Mouse (Mus musculus): ENCODE results near the gene Zxdc.

The Zxdc gene

GRCm38 (mm10) chr6:90374647-90375046 lies 5.4 kb downstream of the Zxdc start:
- DNase-seq (ENCODE audit: low read depth, low spot score), result no peak

DNA sequence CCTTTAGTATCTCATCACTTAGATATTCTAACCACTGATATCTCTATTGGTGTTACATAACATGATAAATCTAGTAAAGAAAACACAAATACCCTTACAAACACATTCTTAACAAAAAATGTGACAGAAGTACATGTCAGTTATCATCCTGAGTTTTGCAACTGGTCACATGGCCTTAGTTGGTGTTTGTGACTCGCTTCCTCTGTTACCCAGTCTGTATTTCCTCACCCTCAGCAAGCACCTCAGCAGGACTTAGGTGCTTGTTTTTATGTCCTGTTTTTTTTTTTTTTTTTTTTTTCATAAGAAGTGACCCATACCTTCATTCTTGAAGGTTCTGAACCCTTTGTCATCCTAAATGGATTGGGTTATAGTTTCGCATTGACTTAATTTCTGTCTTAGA lies 8.4 kb downstream of the Zxdc start:
- DNase-seq (ENCODE audit: low read depth, low spot score), result no peak

GRCm38 (mm10) chr6:90381465-90381864 lies 12.2 kb downstream of the Zxdc start:
- DNase-seq (ENCODE audit: low read depth, low spot score), result no peak

DNA sequence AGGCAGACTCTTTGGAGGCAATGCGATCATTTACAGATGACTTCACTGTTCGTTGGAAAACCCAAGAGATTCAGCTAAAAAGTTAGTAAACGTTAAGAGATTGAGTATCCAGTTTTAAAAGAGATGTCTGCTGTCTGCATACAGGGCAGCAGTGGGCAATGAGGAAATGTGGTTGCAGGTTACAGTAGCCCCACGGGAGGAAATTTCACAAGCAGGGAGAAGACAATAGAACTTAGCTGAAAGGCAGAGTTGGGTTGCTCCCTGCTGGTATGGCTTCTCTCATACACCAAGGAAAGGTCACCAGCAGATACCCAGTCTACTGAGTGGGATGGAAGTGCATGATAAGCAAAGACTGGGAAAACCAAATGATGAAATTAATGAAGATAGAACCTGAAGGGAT lies 21.3 kb downstream of the Zxdc start:
- DNase-seq (ENCODE audit: low read depth, low spot score), result no peak

GRCm38 (mm10) chr6:90393948-90394347 lies 24.7 kb downstream of the Zxdc start:
- DNase-seq (ENCODE audit: low read depth, low spot score), result no peak

DNA sequence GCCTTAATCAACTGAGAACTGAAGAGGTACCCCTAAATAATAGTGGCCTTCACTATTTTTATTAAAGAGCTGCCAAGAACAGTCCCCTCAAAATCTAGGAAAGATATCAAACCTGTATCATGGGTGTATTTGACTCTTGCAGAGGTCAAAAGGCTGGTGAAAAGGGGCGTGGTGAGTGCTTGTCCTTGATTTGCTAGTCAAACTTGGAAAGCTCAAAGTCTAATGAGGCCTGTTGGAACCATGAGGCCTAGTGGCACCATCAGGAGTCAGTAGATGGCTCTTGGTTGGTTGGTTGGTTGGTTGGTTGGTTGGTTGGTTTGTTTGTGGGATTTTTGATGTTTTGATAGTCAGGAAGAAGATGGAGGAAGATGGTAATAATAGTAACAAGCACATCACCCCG lies 26.5 kb downstream of the Zxdc start:
- DNase-seq (ENCODE audit: low read depth, low spot score), result no peak

DNA sequence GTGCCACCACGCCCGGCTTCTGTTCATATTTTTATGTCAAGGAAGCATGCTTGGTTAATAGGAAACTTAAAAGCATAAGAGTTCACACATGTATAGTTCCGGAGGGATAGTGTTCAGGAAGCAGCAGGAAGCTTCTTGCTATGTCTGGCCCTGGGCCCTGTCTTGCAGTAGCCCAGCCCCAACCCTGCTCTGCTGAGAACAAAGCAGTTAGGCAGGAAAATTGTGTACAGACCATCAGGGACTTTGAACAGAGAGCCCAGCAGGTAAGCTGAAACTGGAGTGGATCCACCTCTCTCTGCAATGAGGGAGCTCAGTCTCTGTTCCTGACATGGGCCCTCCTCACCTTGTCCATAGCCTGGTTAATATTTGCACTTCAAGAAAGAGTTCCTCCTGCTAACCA lies 28.0 kb downstream of the Zxdc start:
- no peak for DNase-seq (ENCODE audit: low read depth, low spot score)

DNA sequence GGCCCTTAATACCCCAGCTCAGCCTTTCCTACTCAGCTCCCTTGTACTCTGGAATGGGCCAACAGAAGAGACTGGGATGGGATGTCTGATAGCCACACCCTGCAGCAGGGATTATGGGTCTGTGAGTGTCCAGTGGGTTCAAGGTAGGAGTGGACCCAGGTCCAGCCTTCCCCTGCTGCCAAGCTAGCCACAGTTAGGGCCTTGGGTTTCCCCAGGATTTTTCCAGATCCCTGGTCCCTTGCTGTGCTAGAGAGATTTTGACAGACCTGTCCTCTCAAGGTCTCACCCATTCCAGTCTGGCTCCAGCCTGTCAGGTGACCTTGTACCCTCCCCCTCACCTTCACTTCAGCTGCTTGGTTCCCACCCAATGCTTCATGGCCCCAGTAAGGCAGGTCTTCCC lies 39.3 kb downstream of the Zxdc start:
- DNase-seq (ENCODE audit: low read depth, low spot score), result no peak

DNA sequence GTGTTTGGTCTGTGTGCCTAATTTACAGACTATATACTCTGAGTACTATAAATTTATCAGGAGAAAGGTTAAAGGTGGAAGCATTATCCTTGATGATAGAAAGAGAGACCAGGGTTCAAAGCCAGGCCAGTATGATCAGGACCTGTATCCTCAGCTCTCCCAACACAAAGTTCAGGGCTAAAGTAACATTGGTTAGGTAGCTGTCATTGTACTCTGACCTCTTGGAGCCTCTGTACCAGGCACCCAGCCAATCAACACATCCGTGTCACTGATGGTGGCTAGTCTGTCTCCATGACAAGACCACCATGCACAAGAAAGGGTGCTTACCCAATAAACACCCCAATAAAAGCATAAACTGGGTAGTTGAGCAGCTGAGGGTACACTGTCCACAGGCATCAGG lies 41.7 kb downstream of the Zxdc start:
- no peak for DNase-seq (ENCODE audit: low read depth, low spot score)

- no peak for DNase-seq (ENCODE audit: low read depth, low spot score)
These were observed 42.6 kb downstream of the Zxdc start for GRCm38 (mm10) chr6:90411926-90412325.

GRCm38 (mm10) chr6:90422565-90422964 lies 53.3 kb downstream of the Zxdc start:
- peak; percentile 38 for DNase-seq (ENCODE audit: low read depth, low spot score)

- DNase-seq (ENCODE audit: low read depth, low spot score), result no peak
These were observed 56.1 kb downstream of the Zxdc start for GRCm38 (mm10) chr6:90425361-90425760.

GRCm38 (mm10) chr6:90426003-90426402 lies 56.7 kb downstream of the Zxdc start:
- DNase-seq (ENCODE audit: low read depth, low spot score), result no peak

GRCm38 (mm10) chr6:90428380-90428974 lies 59.2 kb downstream of the Zxdc start, which contains the start of gene Cfap100:
TSS of gene Cfap100 (minus strand) at chr6:90428797.
- DNase-seq (ENCODE audit: low read depth, low spot score), result no peak

DNA sequence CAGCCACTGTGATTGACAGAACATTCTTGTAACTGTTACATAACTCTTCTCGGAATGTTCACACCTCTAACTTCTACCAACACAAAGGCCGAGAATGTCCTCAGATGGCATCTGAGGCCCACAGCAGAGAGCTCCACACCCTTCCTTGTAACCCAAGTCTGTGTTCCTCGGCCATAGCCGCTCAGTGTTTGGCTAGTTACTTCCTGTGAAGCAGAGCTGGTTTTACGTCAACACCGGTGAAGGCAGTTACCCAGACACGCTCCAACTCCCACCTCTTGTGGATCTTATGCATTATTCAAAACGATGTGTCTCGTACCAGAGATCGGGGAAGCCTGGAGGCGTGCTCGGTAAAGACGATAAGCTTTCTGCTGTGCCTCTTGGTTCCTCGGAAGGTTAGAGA lies 60.6 kb downstream of the Zxdc start:
- DNase-seq (ENCODE audit: low read depth, low spot score), result no peak

- no peak for DNase-seq (ENCODE audit: low read depth, low spot score)
These were observed 62.2 kb downstream of the Zxdc start for GRCm38 (mm10) chr6:90431487-90431886.

DNA sequence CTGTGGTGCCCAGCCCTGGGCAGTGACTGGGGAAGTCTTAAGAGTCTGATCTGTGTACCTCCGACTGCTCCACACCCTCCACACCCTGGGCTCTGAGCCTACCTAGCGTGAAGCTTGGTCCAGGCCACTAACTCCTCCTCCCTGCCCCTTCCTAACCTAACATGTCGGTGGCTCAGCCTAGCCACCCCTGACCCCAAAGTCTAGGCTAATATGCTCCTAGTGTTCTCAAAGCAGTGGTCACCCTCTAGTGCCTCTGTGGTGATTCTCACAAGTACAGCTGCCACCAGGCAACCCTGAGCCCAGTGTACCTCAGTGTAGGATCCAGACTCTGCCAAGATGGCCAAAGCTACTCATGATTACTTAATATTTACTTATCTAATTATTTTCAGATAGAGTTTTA lies 65.4 kb downstream of the Zxdc start:
- no peak for DNase-seq (ENCODE audit: low read depth, low spot score)

DNA sequence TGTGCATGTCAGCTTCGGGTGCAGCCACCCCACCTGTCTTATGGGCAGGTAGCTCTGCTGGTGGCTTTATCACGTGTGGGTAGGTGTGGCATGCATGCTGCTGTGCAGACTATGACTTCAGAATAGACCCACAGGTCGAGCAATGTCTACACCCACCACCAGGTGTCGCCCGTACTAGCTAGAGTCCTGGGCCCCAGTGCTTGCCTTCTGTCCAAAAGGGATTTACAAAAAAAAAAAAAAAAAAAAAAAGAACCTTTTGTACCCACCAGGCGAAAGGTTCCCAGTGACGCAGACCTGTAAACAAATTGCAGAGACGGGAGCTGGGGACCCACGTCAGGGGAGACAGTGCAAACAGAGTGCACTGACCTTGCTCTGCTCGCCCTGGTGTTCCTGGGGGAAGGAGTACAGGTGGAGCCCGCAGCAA lies 65.9 kb downstream of the Zxdc start:
- no peak for DNase-seq (ENCODE audit: low read depth, low spot score)

- DNase-seq (ENCODE audit: low read depth, low spot score), result no peak
These were observed 67.1 kb downstream of the Zxdc start for GRCm38 (mm10) chr6:90436192-90436907.

DNA sequence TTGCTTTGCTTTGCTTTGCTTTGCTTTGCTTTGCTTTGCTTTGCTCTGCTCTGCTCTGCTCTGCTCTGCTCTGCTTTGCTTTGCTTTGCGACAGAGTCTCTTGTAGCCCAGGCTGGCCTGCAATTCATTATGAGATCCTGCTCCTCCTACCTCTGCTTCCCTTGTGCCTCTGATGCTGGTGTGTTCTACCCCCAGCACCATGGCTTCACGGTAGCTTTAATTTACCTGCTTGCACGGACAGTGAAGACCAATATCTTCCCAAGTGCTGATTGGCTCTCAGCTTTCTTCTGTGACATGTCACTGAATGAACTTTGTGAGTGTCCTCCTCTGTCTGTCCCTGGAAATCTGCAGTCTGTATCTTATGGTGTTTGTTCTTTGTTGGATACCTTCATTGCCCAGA lies 67.7 kb downstream of the Zxdc start:
- DNase-seq (ENCODE audit: low read depth, low spot score), result no peak

- no peak for DNase-seq (ENCODE audit: low read depth, low spot score)
These were observed 77.6 kb downstream of the Zxdc start for GRCm38 (mm10) chr6:90446883-90447282.

DNA sequence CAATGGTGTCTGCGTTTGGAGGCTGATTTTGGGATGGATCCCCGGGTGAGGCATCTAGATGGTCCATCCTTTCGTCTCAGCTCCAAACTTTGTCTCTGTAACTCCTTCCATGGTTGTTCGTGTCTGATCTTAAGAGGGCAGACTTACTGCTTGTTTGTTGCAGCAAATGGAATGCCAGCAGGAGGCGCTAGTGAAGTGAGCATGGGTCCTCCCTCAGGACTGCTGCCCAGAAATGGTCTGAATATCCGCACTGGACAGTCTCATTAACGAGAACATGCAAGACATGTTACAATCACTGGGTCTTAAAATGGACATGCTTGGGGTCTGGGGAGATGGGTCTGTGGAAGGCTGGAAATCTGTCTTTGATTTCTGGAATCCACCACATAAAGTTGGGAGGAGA lies 80.9 kb downstream of the Zxdc start:
- no peak for DNase-seq (ENCODE audit: low read depth, low spot score)

DNA sequence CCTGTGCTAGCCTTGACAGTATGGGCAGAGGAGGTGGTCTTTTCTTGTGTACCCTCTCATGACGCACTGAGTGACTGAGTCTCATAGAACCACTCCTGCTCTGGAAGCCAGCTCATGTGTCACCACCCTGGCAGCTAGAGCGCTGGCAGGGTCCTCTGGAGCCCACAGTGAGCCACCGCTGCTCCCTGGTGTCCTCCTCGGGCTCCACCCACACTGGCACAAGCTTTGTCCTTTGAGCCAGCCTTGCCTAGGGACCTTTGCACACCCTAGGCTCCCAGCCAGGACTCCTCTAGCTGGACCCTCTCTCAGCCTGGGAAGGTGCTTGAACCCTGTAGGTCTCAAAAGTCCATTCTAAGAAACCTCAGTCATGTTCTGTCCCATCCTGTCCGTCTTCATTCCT lies 81.4 kb downstream of the Zxdc start:
- DNase-seq (ENCODE audit: low read depth, low spot score), result no peak

DNA sequence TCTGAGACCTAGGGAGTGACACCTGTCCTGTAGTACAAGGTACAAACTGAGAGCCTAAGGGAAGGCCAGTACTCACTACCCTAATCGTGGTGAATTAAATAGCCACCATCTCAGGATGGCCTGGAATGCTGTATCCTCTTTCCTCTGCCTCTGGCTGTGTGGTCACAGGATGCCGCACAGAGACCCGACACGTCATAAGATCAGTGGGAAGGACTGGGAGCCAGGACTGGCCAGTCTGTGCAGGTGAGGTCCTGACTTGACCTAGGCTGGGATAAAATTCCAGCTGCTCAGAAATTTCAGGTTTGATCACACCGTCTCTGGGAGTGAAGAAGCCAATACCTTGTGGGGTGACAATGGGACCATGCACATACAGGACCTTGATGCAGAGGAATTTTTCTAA lies 82.2 kb downstream of the Zxdc start:
- DNase-seq (ENCODE audit: low read depth, low spot score), result no peak
